Mouse (Mus musculus) ES-CJ7 (cell line): ENCODE data around the gene Rab11fip3.

ENCODE experiments used
- DNase-seq: peaks from one replicate; pipeline ENCODE4 v3.0.0; 2011; ENCODE audit warnings: low read depth, low spot score

Rab11fip3 gene

DNA sequence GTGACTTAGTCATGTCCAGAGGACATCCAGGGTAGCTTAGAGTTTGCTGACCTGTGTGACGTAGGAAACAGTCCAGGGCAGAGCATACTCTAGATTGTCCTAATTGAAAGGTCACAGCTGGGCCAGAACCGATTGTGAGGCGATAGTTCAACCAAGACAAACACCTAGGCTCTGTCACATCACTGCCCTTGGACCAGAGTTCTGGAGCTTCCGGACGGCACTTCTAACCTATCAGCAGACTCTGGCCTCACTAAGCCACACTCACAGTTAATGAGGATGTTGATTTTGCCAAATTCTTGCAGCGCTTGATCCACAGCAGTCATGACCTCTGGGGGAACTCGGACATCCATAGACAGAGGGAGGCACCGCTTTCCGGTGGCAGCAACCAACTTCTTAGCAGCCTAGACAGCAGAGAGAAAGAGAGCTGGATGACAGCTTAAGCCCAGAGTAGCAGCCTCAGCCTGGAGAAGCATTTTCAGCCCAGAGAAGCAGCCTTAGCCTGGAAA, 17.8 kb upstream of the Rab11fip3 start:
- no peak for DNase-seq

DNA sequence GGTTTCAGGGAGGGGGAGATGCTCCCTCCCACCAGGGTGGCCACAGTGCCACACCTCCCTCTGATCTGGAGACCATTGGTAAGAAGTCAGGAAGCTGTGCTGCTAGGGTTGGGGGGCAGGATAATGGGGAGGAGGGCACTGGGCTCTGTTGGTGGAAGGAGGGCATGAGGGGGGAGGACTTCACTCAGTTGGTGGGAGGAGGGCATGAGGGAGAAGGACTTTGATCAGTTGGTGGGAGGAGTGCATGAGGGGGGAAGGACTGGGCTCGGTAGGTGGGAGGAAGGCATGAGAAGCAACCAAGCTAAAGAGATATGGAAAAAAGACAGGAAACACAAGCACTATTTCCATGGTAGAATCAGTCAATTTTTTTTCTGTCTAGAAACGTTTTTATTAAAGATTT, 11.5 kb upstream of the Rab11fip3 start:
- DNase-seq = no peak

DNA sequence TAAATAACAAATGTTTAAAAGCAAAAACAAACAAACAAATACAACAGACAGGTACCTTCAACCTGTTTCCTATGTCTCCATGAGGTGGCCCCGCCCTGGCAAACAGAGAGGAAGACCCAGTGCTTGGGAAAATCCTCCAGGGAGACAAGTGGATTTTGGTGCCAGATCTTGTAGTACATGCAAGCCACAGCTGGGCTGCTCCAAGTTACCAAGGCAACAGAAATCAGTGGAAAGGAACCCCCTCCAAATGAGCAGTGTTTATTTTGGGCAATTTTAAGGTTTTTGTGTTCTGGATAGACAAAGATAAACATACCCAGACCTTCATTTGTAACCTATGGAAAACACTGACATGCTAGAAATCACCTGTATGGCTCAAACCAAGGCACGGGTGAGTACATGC, 9.5 kb upstream of the Rab11fip3 start:
- DNase-seq = no peak

DNA sequence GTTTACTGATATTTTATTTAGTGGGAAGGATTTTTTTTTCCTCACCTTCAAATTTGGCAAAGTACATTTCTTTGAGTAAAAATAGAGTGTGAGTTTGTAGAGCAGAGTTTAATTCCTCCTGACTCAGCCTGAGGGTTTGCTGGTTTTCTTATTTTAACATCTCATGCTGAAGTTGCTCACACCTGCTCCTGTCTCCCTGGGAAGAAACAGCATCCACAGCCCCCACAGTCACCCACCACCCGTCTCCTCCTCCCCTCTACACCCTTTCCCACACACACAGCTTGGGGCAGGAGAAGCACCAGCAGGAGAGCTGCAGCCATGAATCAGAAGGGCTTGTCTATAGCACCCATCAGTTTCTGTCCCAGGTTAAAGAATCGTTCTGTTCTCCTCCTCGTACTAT, 5.9 kb upstream of the Rab11fip3 start:
- no peak for DNase-seq

DNA sequence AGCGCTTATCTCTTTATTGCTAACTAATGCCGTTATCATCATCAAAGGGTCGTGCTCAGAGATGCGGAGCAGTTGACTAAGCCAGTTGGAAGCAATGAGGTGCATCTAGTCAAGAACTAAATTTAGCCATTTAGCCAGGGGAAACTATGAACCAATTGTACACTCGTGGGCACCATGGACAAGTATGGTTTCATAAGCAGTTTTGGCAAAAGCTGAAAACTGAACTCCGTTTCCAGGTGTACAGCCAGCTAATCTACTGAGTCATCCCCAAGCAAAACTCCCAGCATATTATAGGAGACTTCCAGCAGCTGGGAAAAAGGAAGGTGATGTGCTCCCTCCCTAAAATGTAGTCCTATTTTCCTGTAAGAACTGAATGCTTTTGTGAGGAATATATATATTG, 781 bp upstream of the Rab11fip3 start:
- DNase-seq = no peak

DNA sequence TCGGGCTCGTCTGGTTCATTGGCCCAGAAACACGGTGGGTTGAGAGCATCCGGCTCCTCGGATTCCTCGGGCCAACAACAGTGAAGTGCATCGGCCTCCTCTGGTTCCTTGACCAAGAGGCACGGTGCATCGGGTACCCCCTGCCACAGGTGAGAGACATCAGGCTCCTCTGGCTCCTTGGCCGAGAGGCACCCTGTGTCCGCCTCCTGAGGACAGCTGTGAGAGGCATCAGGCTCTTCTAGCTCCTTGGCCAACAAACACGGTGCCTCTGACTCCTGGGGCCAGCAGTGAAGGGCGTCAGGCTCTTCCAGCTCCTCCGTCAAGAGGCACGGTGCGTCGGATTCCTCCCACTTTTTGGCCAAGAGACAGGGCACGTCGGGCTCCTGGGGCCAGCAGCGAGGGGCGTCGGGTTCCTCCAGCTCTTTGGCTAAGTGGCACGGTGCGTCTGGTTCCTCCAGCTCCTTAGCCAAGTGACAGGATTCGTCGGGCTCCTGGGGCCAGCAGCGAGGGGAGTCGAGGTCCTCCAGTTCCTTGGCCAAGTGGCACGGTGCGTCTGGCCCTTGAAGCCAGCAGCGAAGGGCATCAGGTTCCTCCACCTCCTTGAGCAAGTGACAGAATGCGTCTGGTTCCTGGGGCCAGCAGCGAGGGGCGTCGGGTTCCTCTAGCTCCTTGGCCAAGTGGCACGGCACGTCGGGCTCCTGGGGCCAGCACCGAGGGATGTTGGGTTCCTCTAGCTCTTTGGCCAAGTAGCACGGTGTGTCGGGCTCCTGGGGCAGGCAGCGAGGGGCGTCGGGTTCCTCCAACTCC, 1.1 kb downstream of the Rab11fip3 start:
- DNase-seq = no peak

DNA sequence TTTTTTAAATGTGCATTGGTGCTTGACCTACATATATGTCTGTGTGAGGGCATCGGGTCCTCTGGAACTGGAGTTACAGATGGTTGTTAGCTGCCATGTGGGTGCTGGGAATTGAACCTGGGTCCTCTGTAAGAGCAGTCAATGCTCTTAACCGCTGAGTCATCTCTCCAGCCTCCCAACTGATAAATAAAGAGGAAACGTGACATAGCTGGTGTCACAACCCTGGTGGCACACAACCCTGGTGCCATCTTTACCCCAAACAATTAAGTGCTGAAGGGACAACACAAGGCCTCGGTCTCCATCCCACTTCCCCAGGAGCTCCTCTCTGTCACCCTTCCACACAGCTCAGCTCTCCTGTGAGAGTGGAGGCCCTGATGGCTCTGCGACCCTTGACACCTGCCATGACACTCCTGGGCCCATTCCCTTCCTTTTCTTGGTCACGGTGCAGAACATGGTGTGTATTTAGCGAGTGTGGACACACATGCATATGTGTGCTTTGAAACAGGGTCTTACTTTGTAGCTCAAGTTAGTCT, 2.8 kb downstream of the Rab11fip3 start:
- no peak for DNase-seq

DNA sequence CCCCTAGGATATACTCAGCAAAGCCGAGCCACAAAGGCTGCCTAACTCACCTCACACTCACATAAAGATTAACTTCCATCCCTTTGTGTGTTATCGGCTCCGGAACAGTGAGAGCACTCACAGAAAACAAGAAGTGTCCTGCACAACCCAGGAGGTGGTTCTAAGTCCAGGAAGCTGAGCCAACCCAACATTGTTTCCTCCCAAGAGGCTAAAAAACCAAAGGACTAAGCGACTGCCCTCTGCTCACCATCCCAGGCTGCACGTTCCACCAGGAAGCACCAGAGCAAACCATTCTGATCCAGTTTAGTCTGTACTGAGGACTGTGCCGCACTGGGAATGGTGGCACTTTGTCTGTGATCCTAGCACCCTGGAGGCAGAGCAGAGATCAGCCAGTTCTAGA, 4.4 kb downstream of the Rab11fip3 start:
- no peak for DNase-seq

DNA sequence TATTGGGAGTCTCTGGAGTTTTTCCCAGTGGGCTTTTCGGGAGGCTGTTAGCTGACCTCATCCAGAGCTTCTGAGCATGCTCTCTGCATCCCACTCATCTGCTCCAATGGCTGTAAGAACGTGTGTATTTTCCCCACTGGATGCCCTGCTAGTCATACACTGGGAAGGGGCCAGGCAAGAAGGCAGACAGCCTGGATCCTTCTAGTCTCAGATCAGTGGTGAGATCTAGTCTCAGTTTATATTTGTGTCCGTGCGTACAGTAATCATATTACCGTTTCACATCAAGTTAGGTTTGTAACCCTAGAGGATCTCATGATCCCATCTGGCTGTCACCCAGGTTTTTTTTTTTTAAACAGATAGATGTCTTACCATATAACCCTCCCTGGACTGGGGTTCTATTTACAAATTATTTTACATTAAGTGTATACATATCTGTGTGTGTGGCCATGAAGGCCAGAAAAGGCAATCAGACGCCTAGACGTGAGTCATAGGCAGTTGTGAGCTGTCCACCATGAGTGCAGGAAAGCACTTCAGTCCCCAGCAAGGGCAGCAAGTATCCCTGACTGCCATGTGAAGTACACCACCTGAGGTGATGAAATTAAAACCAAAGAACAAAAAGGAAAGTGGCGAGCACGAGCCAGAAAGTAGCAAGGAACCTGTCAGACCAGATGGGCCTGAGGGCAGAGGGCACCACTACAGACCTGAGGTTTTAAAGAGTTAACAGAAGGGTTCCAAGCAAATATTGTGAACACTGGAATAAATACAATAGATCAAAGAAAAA, 11.4 kb downstream of the Rab11fip3 start:
- DNase-seq = no peak

DNA sequence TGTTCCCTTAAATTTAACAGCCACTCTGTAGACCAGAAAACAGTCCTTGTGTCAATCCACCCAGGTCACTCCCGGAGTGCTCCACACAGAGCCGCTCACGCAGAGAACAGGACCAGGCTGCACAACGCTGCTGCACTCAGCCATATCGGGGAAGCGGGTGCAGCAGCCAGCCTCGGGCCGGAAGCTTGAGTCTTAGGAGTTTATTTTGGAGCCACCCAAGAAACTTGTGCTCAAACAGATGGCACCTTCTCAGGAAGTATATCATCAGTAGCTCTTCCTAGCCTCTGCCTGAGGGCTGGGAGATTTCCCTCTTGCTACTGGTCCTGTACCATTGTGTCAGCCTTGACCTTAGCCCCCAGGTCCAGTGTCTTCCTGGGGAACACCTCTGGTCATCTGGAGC, 12.1 kb downstream of the Rab11fip3 start:
- no peak for DNase-seq

DNA sequence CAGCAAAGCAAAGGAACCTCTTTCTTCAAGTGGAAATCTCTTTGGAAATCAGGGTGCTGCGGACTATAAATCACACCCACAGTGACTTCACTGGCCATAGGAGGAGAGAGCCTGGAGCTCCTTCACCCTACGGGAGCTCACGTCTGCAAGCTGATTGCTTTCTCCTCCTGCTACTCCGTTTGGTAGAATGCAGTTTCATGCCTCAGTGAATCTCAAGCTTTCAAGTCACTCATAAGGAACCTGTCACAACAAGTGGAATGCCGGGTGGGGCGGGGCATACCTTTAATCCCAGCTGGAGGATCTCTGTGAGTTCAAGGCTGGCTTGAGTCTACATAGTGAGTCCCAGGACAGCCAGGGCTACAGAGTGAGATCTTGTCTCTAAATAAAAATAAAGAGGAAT, 14.2 kb downstream of the Rab11fip3 start:
- no peak for DNase-seq

DNA sequence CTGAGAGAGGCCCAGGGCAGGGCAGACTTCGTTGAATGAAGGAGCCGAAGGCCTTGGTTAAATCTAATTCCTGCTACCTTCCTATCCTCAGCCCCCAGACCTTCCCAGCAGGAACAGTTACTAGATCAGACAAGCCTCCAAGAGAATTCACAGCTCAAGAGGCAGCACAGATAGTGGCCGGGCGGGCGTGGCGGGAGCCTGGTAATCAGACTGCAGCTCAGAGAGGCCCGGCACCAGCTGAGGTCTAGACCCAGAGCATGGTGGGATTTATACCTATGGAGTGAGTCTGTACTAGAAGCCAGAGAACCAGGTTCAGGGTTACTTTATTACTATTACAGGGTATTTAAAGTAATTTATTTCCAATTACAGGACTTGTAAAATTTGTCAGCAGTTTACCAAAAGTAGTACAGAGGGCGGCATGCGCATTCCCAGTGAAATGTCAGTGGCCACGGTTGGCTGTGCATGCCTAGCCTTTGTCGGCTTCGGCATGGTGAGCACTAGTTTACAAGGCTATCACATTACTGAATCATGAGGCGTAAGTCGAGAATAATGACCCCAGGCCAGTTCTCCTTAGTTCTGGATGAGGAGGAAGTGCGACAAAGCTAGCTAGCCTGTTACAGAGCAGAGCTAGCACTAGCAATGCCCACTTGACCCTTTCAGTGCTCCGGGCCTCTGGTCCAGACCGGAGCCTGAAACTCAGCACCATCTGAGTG, 15.1 kb downstream of the Rab11fip3 start:
- DNase-seq = no peak

DNA sequence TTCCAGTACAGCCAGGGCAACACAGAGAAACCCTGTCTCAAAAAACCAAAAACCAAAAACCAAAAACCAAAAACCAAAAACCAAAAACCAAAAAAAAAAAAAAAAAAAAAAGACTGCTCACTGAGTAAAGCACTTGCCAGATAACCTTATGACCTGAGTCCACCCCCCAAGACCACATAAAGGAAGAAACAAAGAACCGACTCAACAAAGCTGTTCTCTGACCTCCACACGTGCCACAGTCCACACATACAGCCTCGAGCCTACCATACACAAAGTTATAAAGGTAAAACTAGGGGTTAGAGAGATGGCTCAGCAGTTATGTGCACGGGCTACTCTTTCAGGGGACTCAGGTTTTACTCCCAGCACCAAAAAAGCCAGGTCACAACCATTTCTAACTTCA, 16.6 kb downstream of the Rab11fip3 start:
- DNase-seq = no peak

DNA sequence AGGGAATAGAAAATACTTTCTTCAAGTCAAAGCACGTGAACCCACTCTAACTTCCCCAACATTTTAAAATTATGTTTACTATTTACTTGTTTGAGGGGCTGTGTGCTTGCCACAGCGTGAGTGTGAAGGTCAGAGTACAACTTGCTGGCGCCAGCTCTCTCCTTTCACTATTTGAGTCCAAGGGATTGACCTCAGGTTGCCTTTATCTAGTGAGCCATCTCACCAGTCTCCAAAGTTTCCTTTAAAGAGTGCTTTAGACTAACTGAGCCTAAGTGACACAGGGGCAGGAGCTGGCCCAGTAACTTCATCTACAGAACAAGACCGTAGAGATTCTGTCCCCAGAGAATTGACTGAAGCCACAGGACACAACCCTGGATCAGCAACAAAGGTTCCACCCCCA, 17.3 kb downstream of the Rab11fip3 start:
- no peak for DNase-seq

DNA sequence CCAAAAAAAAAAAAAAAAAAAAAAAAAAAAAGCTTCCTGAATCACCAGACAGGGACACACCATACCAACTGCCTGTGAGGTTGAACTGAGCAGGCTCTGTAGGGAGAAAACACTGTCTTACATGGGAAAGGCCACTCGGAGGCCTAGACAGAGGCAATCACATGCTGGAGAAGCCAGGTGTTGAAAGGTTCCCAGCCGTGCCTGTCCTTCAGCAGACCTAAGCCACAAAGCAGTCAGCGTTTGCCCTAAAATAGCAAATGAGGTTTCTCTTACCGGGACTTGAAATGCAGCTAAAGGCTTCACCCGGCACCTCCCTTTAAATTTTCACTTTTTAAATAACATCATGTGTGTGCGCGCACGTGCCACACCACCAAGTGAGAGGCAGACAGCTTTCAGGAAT, 21.2 kb downstream of the Rab11fip3 start:
- DNase-seq = no peak

DNA sequence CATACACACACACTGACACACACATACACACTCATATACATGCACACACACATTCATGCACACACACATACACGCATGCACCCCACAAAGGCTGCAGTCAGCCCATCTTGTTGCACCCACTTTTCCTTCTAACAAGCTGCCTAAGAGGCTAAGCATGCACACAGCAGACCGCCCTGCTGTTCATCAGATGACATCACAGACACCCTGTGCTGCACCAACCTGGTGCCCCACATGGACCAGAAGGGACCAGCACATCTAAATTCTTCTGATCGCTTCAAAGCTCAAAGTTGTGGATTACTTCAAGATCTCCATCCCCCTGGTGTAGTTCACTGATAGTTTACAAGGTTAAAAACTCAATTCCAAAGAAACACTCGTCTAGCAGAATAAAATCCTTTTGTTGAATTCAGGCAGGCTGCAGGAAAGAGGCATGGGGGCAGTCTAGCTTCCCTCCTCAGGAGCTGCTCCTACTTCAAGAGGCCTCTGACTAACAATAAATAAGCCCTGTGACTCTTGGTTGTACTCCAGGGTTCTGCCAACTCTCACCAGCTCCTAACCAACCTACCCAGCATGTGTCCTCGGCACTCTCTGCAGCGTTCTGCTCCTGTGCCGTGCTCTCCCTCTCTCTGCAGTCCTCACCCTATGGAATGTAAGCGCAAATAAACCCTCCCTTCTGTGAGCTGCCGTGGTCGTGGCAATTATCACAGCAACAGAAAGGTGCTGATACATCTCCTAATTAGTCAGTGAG, 22.9 kb downstream of the Rab11fip3 start:
- DNase-seq = no peak

DNA sequence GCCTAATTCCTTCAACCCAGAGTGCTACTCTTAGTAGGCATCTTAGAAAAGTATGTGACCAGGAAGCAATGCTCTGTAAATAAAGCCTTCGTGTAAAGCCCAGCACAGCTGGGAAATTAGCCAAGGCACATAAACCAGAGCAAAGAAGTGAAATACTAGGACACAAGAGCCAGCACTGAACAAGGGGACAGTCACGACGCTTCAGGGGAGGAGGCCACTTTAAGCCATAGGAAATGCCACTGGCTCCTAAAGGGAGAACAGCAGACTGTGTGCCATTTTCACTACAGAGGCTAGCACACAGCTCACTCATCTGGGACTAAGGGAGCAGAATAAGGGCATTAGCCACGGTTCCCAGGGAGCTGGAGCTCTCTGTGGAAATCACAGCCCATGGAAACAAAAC, 24.1 kb downstream of the Rab11fip3 start:
- DNase-seq = no peak

DNA sequence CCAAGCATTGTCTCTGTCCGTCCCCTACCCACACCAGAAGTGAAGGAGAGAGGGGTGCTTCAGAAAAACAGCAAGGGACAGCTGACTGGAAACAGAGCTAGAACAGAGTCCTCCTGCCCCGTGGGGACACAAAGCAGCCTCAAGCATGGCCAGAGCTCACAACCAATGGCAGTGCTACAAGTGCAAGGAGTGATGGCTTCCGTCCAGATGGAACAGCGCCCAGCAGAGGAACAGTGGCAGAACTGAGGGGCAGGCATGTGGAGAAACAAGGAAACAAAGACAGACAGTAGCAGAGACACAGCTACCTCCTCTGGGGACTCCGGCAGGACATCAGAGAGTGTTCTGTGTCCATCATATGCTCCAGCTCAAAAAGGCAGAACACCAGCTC, 26.1 kb downstream of the Rab11fip3 start:
- no peak for DNase-seq

DNA sequence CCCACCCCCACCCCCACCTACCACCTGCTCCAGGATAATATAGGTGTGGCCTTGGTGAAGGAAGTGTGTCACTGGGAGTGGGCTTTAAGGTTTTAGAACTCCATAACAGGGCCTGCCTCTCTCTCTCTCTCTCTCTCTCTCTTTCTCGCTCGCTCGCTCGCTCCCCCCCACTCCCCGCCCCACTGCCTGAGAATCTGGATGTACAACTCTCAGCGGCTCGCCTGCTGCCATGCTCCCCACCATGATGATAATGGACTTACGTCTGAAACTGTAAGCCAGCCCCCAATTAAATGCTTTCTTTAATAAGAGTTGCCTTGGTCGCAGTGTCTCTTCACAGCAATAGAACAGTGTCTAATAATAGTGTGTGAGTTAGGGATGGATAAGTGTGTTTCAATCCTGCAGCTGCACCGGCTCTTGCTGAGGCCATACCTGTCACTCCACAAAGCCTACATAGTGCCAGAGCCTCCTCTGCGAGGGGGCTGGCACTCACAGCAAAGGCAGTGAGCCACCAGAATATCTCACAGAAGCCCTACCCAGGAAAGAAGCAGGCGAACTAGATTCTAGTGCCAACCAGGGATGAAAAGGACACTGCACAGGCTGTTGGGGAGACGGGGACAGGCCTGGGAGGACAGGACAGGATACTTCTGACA, 26.6 kb downstream of the Rab11fip3 start:
- DNase-seq = no peak

DNA sequence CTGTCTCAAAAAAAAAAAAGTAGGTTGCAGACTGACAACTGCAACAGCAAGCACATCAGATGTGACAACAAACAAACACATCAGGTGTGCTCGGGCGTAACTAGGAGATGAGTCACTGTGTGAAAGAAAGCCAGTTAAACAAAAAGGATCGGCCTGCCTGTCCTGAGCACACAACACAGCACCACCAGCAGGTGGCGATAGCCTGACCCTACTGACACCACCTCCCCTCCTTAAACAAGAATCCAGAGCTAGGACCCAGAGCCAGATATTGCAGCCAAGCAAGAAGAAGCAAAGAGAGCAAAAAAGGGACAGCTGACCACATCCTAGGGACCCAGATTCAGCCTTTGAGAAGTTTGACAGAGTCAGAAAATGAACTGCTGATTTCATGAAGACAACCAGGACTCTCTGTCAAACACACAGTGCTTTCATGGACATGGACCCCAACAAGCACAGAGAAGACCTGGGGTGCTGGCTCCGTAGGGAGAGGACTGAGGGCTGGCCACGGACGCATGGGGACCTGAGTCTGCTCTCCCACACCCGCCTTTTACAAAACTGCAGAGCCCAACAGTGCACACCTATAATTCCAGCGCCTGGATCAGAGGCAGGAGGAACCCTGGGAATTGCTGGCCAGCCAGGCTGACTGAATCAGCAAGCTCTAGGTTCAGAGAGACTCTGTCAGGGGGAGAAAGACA, 28.1 kb downstream of the Rab11fip3 start:
- peak; percentile 87 for DNase-seq
